Mouse (Mus musculus): ENCODE measurements at regions not wholly inside any gene's neighbourhood (a gene's known extent, or its start where the extent isn't known, plus 50 kb on each side); places are given as distances from the start of the nearest gene placed in this dataset.

DNA sequence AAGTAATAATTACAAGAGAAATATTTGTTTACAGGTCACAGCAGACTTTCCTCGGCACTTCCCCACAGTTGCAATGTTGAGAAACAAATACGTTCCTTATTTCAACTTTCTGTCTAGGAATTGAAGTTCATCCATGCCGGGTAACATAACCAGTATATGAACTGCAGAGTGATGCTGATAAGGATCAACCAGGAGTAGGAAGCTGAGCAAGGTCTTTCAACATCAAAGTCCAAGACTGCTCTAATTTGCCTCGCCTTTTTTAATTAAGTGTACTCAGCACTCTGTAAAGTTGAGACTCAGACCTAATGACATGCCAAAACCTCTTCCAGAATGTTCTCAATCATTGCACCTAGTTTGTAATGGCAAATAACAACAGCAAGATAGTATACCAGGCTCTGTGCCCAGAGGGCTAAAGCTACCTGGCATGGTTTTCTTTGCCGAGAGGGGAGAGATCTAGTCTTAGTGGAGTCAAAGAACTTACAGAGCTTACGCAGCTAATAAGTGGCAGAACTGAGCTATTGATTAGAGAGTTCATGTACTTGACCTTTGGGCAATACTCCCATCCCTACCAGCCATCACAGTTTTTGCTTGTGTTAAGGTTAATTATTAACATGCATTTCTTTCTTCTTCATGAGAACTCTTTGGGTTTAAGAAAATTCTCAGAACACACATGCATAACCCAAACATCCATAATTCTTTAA lies 131.6 kb upstream of the BC052040 start:
- no peak overlapping the region for H3K4me3 ChIP-seq (ENCODE audit: low read depth, low read length)
- H3K4me2 ChIP-seq (ENCODE audit: low read depth, low read length): no peak overlapping the region
- peak overlapping the region; percentile 13; the same call in 1 of the 2 replicates for H3K27ac ChIP-seq (ENCODE audit: low read depth)
- no peaks in the 10 kb centered on the region for H3K9me3 ChIP-seq (ENCODE audit: low read length)
- DNase-seq: peak; percentile 16
- WGBS (ENCODE audit: insufficient replicate concordance): 61% methylated on average over 6 of the region's 6 CpGs
- no peaks in the 10 kb centered on the region for H3K4me1 ChIP-seq (ENCODE audit: insufficient read depth)
- no peaks in the 10 kb centered on the region for H3K27me3 ChIP-seq (ENCODE audit: insufficient read depth, low read length)
- TF ChIP-seq CTCF (IDR thresholded peaks at IDR 0.05; ENCODE audit: low read depth) (no peak), EP300 (IDR thresholded peaks at IDR 0.05; ENCODE audit: low read depth) (no peak)
- no peak overlapping the region for H3K9ac ChIP-seq (replicated peaks)
- H3K36me3 ChIP-seq (replicated peaks; ENCODE audit: insufficient read depth, low read length): no peaks in the 10 kb centered on the region
- ATAC-seq: peak; percentile 79

DNA sequence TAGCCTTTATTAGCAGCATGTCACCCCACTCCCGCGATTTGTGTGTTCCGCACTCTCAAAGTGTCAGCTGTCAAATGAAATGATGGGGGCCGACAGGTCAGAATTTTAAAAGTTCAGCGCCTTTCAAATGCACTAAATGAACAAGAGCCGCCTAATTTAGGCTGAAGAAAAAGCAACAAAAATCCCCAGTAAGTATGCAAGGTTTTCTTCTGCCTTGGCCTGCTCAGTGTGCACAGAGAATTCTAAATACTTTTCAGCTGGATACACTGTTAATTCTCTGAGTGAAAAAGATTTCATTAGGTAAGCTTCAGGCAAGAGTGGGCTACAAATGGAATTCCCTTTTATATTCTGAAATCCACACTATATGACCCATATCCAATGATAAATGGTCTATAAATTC lies 125.9 kb upstream of the BC052040 start:
- 72% methylated on average over 6 of the region's 6 CpGs for WGBS (ENCODE audit: insufficient replicate concordance)
- no peaks in the 10 kb centered on the region for H3K36me3 ChIP-seq (replicated peaks; ENCODE audit: insufficient read depth, low read length)
- no peaks in the 10 kb centered on the region for H3K9me3 ChIP-seq (ENCODE audit: low read length)
- no peaks in the 10 kb centered on the region for H3K4me1 ChIP-seq (ENCODE audit: insufficient read depth)
- ATAC-seq (no peak), DNase-seq (no peak)
- TF ChIP-seq EP300 (IDR thresholded peaks at IDR 0.05; ENCODE audit: low read depth): no peak
- no peak for TF ChIP-seq CTCF (IDR thresholded peaks at IDR 0.05; ENCODE audit: low read depth)
- no peak overlapping the region for H3K4me3 ChIP-seq (ENCODE audit: low read depth, low read length)
- no peaks in the 10 kb centered on the region for H3K27me3 ChIP-seq (ENCODE audit: insufficient read depth, low read length)
- no peak overlapping the region for H3K27ac ChIP-seq (ENCODE audit: low read depth)
- no peak overlapping the region for H3K4me2 ChIP-seq (ENCODE audit: low read depth, low read length)
- H3K9ac ChIP-seq (replicated peaks): no peak overlapping the region

DNA sequence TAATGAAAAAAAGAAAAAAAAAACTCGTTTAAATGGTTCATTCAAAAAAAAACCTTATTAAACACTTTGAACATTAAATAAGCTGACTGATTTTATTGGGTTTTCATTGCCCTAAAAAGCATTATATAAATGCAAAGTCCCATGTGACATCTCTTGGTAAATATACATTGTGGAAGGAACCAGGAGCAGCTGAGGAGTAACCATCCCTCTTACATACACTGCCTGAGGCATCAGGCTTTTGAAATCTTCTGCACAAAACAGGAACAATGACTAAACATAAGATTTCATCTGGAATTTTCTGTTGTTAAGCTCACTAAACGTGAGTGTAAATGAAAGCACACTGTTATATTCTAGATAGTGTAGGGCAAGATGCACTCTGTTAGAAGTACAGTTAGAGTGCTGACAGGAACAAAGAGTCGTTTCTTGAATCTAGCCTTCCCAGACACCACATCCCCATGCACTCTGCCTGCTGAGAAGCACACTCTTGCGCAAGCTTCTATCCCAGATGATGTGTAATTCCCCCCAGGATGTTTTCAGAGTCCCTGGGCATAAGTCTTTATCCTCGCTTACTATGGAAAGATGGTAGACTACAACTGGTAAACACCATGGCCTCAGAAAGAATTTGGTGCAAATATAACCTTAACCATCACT lies 125.0 kb upstream of the BC052040 start:
- Histone ChIP-seq H3K27ac (ENCODE audit: low read depth) (no peak overlapping the region), H3K27me3 (ENCODE audit: insufficient read depth, low read length) (no peaks in the 10 kb centered on the region), H3K4me2 (ENCODE audit: low read depth, low read length) (no peak overlapping the region), H3K9ac (replicated peaks) (no peak overlapping the region), H3K4me3 (ENCODE audit: low read depth, low read length) (no peak overlapping the region), H3K4me1 (ENCODE audit: insufficient read depth) (no peaks in the 10 kb centered on the region), H3K9me3 (ENCODE audit: low read length) (no peaks in the 10 kb centered on the region), H3K36me3 (replicated peaks; ENCODE audit: insufficient read depth, low read length) (no peaks in the 10 kb centered on the region)
- ATAC-seq (no peak), DNase-seq (no peak)
- TF ChIP-seq CTCF (IDR thresholded peaks at IDR 0.05; ENCODE audit: low read depth): no peak
- WGBS (ENCODE audit: insufficient replicate concordance): 59% methylated on average over 5 of the region's 5 CpGs

DNA sequence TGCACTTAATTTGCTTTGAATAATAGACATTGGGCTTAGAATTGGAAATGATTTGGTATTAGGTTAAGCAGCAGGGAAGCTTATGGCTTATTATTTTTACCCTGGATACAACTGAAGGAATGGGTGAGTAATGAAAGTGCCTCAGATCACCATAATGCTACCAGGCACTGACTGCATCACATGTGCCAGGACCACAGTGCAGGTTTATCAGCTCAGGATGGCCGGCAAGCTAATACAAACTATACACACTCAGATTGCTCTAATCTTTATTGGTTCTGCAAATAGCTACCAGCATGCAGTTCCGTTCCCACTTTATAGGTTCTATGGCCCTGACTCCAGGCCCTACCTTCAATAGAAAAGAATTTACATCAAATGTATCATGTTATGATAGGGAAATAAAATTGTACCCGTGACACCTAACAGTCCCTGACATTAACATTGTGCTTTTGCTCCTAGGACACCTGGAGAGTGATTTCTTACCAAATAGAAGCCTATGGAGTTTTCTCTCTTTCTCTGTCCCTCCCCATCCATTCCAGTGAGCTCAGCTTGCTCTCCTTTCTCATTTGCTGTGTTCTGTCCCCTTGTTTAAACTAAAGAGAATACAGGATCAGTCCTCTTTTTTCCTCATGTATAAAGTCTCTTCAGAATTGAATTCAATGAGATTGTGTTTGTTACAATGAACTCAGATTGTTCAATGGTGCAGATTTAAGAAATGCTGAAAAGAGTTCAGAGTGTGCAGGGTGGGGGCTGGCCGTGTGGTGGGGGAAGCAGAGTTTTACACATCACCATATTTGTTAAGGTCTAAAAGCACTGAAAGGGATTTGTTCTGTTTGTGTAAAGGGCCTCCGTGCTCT lies 121.3 kb upstream of the BC052040 start:
- no peak for ATAC-seq

DNA sequence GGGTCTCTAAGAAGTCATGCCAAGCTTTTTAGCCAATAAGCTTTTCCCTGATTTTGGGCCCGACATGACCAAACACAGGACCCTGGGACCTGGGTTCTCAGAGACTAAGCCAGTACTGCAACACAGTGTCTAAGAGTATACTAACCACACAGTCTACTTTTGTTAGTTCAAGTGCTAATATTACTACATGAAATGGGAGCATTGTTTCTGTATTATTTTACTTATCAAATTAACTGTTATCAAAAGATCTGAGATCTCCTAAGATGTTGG lies 120.7 kb upstream of the BC052040 start:
- WGBS (ENCODE audit: insufficient replicate concordance): 74% methylated on average over 1 of the region's 1 CpGs
- ATAC-seq: no peak
- H3K4me3 ChIP-seq (ENCODE audit: low read depth, low read length): no peak overlapping the region

More for the DNA sequence above, 121.3 kb upstream of the BC052040 start:
- Histone ChIP-seq H3K36me3 (replicated peaks; ENCODE audit: insufficient read depth, low read length) (no peaks in the 10 kb centered on the region), H3K9ac (replicated peaks) (no peak overlapping the region), H3K4me2 (ENCODE audit: low read depth, low read length) (no peak overlapping the region), H3K4me1 (ENCODE audit: insufficient read depth) (no peaks in the 10 kb centered on the region), H3K4me3 (ENCODE audit: low read depth, low read length) (no peak overlapping the region), H3K9me3 (ENCODE audit: low read length) (no peaks in the 10 kb centered on the region), H3K27ac (ENCODE audit: low read depth) (no peak overlapping the region), H3K27me3 (ENCODE audit: insufficient read depth, low read length) (no peaks in the 10 kb centered on the region)
- no peak for DNase-seq
- TF ChIP-seq EP300 (IDR thresholded peaks at IDR 0.05; ENCODE audit: low read depth) (no peak), CTCF (IDR thresholded peaks at IDR 0.05; ENCODE audit: low read depth) (no peak)
- WGBS (ENCODE audit: insufficient replicate concordance): 74% methylated on average over 5 of the region's 5 CpGs

DNA sequence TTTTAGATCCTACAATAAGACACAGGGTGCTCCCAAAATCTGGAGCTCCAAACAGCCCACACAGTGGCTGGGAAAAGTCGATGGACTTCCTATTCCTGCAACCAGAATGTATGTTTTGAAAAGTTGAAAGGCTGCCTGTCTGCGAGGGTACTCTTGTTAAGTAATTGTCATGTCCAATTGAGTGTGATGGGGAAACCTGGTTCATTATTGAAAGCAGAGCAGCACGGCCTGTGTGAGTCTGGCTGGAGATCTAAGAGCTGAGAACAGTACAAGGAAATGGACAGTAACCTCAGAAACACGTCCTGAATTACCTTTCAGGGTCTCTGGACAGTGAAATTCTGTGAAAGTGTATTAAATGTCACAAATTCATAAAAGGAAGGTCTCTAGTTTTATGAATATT lies 115.3 kb upstream of the BC052040 start:
- H3K27ac ChIP-seq (ENCODE audit: low read depth): no peak overlapping the region
- no peaks in the 10 kb centered on the region for H3K9me3 ChIP-seq (ENCODE audit: low read length)
- DNase-seq: no peak
- no peaks in the 10 kb centered on the region for H3K27me3 ChIP-seq (ENCODE audit: insufficient read depth, low read length)
- 72% methylated on average over 4 of the region's 4 CpGs for WGBS (ENCODE audit: insufficient replicate concordance)
- no peaks in the 10 kb centered on the region for H3K4me1 ChIP-seq (ENCODE audit: insufficient read depth)
- no peaks in the 10 kb centered on the region for H3K36me3 ChIP-seq (replicated peaks; ENCODE audit: insufficient read depth, low read length)
- no peak overlapping the region for H3K4me3 ChIP-seq (ENCODE audit: low read depth, low read length)
- no peak overlapping the region for H3K4me2 ChIP-seq (ENCODE audit: low read depth, low read length)
- H3K9ac ChIP-seq (replicated peaks): no peak overlapping the region
- TF ChIP-seq EP300 (IDR thresholded peaks at IDR 0.05; ENCODE audit: low read depth) (no peak), CTCF (IDR thresholded peaks at IDR 0.05; ENCODE audit: low read depth) (no peak)
- ATAC-seq: no peak

More for the DNA sequence above, 120.7 kb upstream of the BC052040 start:
- Histone ChIP-seq H3K4me2 (ENCODE audit: low read depth, low read length) (no peak overlapping the region), H3K27ac (ENCODE audit: low read depth) (no peak overlapping the region), H3K9ac (replicated peaks) (no peak overlapping the region), H3K9me3 (ENCODE audit: low read length) (no peaks in the 10 kb centered on the region), H3K4me1 (ENCODE audit: insufficient read depth) (no peaks in the 10 kb centered on the region), H3K36me3 (replicated peaks; ENCODE audit: insufficient read depth, low read length) (no peaks in the 10 kb centered on the region), H3K27me3 (ENCODE audit: insufficient read depth, low read length) (no peaks in the 10 kb centered on the region)
- no peak for DNase-seq
- TF ChIP-seq CTCF (IDR thresholded peaks at IDR 0.05; ENCODE audit: low read depth) (no peak), EP300 (IDR thresholded peaks at IDR 0.05; ENCODE audit: low read depth) (no peak)
